Mouse (Mus musculus) cerebellum, adult 9-11 months (tissue): ENCODE data around the gene Wdr73.
A peak's percentile ranks its signal among the peaks of the same experiment; 100 is the strongest.

Experiments used
- DNase-seq: peaks from one replicate; pipeline ENCODE4 v3.0.0; 2022

The Wdr73 gene

DNA sequence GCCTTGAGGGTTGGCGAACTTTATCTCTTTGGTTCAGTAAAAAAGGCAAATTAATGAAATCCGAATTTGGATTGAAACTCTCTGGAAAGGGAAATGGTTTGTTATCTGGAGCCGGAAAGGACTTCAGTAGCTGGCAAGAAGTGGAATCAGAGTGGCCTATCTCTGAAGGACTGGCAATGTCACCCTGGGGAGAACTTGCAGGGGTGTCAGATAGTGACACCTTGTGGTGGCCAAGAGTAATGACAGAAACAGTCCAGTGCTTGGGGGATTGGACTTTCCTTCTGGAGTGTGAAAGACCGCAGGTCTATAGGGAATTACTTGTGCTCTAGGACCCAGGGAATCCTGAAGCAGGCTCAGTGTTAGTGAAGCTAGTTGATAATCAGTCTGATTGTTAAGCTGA is 51.4 kb downstream of the Wdr73 start:
- DNase-seq = peak; percentile 36

DNA sequence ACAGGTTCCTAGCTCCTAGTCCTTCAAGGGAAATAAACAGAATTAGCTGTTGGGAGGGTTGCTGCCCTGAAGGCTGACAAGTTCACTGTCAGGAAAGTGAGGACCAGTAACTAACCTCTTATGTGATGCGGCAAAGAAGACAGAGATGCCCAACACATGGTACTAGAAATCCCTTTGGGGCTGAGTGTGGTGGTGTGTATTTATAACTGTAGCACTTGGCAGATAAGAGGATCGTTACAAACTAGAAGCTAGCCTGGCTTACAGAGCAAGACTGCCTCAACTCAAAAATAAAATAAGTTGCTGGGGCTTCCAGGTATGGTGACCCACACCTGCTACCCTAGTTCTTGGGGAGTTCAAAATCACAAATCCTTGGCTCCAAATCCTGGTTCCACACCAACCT is 51.8 kb downstream of the Wdr73 start:
- DNase-seq = no peak

DNA sequence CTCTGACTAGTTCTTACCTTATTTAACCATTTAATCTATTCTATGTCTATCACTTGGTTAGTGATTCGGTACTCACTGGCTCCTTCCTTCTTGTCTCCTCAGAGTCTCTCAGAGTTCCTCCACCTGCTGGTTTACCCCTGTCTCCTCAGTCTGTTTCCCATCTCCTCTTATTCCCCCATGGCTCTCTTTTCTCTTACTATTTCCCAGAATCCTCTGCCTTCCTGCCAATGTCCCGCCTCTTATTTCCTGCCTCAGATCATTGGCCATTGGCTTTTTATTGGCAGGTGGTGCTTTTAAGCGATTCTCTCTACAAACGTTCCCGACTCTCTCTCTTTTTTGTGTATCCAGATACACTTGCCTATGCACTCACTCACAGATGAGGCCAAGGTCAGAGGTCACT is 54.4 kb downstream of the Wdr73 start:
- DNase-seq = no peak

DNA sequence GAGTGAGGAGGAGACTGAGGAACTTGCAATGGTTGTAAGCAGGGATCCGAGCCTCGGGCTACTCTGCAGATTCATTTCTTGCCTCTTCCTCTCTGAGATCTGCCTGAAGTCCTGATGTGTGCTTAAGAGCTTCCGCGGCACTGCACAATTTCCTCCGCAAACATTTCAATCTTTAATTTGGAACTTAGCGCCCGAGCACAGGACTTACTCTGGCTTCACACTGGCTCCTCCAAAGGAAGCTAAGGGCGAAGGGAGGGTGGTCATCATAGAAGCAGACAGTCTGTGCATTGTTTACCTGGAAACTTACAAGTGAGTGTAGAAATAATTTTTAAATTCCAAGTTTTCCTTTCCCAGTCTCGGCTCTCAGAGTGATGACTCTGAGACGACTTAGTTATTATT is 54.8 kb downstream of the Wdr73 start:
- DNase-seq = no peak

DNA sequence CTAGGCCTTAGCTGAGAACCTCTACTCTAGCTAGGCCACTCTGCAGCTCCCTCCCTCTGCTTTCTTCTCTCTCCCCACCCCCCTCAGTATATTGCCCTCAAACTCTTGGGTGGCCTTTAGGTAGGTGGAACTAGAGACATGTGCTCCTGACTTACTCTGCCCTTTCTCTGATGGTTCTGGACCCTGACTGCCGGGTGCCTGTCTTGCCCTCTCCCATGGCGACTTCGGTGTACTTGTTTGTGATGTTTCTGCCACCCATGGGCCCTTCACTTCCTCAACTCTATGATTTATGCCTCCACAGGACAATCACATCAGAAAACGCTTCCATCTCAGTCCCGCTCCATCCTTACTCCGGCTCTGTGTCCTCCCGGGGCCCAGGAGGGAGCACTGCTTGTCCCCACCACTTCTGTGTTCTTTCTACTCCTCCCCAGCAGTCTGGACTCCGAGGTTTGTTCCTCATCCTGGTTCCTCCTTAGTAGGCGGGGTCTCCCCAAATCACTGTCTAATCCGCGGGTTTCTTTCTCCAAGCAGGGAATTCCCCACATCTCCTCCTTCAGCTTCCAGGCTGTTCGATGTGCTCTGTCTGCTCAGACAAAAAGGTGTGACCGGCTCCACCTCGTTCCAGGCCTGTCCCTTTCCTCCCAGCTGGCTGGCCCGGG is 55.3 kb downstream of the Wdr73 start:
- DNase-seq = no peak

DNA sequence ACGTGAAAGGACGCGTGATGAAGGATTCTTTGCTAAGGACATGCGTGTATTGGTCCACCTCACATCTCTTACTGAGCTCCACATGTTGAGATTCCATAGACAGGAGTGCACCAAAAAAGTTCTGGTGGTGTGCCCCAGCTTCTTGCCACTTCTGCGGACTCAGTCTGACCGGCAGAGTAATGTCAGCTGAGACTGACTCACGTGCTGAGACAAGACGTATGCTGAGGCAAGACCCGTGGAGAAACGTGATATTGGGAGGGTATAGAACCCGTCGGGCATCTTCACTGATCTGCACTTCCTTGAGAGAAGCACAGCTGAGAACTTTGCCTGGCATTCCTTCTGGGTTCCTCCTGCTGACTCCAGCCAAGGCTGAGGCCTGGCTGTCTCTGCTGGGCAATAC is 56.4 kb downstream of the Wdr73 start:
- no peak for DNase-seq

DNA sequence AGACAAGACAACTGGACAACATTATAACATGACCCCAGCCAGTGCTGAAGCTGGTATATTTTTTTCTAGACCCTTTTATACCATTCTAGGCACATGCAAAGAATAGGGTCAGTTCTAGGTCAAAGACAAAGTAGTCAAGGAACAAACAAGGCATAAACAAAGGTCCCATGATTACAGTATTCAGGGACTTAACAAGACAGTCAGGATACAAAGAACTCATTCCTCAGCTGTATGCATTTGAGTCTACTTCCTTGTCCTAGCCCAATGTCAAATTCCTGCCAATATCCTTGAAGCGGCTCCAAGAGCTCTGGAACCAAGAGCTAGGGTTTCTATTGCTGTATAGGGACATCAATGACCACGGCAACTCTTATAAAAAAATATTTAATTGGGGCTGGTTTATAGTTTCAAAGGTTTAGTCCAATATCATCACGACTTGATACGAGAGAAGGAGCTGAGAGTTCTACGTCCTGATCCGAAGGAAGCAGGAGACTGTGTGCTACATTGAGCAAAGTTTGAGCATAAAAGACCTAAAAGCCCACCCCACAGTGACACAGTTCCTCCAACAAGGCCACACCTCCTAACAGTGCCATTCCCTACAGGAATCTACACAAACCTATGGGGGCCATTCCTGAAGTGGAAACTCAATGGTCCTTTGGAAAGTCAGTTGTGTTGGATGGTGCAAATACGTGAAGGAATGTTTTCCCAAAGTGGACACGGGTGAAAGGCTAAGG is 57.0 kb downstream of the Wdr73 start:
- no peak for DNase-seq

DNA sequence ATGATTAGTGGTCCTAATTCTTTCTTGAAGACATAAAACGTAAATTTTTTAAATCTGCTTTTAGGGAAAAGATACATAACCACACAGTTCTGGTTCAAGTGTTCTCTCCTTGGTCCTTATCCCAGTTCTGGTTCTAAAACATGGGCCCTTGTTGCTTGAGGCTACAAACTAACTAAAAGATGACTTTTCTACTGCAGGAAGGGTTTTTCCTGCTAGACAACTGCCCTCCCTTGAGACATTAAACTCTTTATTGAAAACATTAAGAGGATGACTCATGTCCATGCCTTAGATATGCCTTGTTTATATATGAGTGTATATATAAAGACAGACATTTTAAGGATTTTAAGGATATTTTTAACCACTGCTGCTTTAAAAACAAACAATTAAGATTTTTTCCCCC is 57.9 kb downstream of the Wdr73 start:
- DNase-seq = no peak

DNA sequence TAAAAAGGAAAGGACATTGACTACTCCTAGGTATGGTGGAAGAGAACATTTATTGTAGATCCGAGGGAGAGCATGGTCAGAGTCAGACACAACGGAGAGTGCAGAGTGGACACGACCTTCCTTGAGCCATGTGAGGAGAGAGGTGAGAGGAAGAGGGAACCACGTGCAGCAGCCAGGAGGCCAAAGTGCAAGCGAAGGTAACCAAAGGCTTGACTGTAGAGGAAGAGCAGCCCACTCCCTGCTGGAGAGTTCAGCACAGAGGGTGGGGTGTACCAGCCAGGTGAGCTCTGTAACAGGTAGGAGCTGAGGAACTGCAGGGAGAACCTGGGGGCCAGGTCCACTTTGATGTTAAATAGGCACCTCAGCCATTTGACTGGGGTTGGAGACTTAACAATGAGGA is 58.9 kb downstream of the Wdr73 start:
- DNase-seq = no peak

DNA sequence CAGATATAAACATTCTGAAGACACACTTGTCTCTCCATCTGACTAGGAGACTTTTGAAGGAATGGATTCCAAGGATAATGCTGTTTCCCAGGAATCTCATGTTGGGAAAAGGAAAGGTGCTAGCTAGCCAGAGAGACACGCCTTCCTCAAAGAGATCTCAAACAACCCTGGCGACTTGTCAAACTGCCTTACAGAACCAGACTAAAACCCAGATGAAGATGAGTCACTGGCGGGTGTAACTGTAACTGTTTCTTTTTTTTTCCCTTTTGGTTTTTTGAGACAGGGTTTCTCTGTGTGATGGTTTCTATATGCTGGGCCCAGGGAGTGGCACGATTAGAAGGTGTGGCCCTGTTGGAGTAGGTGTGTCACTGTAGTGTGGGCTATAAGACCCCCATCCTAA is 60.1 kb downstream of the Wdr73 start:
- no peak for DNase-seq
